Mouse (Mus musculus): ENCODE data around the gene Tcam1.
"Not testable (repeated sequence)": the region's sequence is repeated elsewhere in the genome, so short reads cannot be mapped to it uniquely, and the experiment has no call there.

Gene Tcam1

GRCm38 (mm10) chr11:106276454-106276853, at the start of gene Tcam1:
Tcam1 (plus strand) TSS chr11:106276672.
- peak; percentile 98 for DNase-seq

GRCm38 (mm10) chr11:106233978-106234377, 42.5 kb upstream of the Tcam1 start:
- DNase-seq, result not testable (repeated sequence)

GRCm38 (mm10) chr11:106246834-106247233, 29.6 kb upstream of the Tcam1 start:
- DNase-seq, result no peak

GRCm38 (mm10) chr11:106249326-106249725, 27.1 kb upstream of the Tcam1 start:
- DNase-seq, result no peak

GRCm38 (mm10) chr11:106254767-106255166, 21.7 kb upstream of the Tcam1 start:
- DNase-seq, result peak in 1 of 2 experiments; percentile 9

GRCm38 (mm10) chr11:106255174-106255573, 21.3 kb upstream of the Tcam1 start:
- DNase-seq, result peak in 1 of 2 experiments; percentile 45

GRCm38 (mm10) chr11:106255685-106256451, 20.6 kb upstream of the Tcam1 start, which contains the start of the genes Ftsj3 and Psmc5:
Ftsj3 (minus strand) TSS chr11:106256079.
Psmc5 (plus strand) TSS chr11:106256154.
- peak; percentile 99 for DNase-seq

GRCm38 (mm10) chr11:106256775-106257174, 19.7 kb upstream of the Tcam1 start:
- peak; percentile 69 to 74 for DNase-seq

- no peak for DNase-seq
Observed at GRCm38 (mm10) chr11:106260826-106261450, 15.5 kb upstream of the Tcam1 start.

GRCm38 (mm10) chr11:106263963-106264362, 12.5 kb upstream of the Tcam1 start:
- DNase-seq, result peak in 1 of 2 experiments; percentile 52

- peak in 1 of 2 experiments; percentile 20 for DNase-seq
Observed at GRCm38 (mm10) chr11:106264988-106265387, 11.5 kb upstream of the Tcam1 start.

- no peak for DNase-seq
Observed at GRCm38 (mm10) chr11:106265570-106265969, 10.9 kb upstream of the Tcam1 start.

- no peak for DNase-seq
Observed at GRCm38 (mm10) chr11:106266431-106266830, 10.0 kb upstream of the Tcam1 start.

GRCm38 (mm10) chr11:106267311-106267852, 9.1 kb upstream of the Tcam1 start:
- peak; percentile 91 to 95 for DNase-seq

GRCm38 (mm10) chr11:106267871-106268270, 8.6 kb upstream of the Tcam1 start:
- peak; percentile 63 to 74 for DNase-seq

- peak; percentile 88 to 93 for DNase-seq
Observed at GRCm38 (mm10) chr11:106268326-106269059, 8.0 kb upstream of the Tcam1 start.

- DNase-seq, result peak; percentile 58 to 69
Observed at GRCm38 (mm10) chr11:106269060-106269431, 7.4 kb upstream of the Tcam1 start.

GRCm38 (mm10) chr11:106271131-106271793, 5.2 kb upstream of the Tcam1 start:
- DNase-seq, result peak; percentile 46 to 61

- DNase-seq, result peak; percentile 60 to 63
Observed at GRCm38 (mm10) chr11:106271794-106272643, 4.5 kb upstream of the Tcam1 start.

GRCm38 (mm10) chr11:106272644-106273310, 3.7 kb upstream of the Tcam1 start, which contains the start of gene Smarcd2:
Smarcd2 (minus strand) TSS chr11:106272972.
- DNase-seq, result peak; percentile 99

GRCm38 (mm10) chr11:106273311-106273684, 3.2 kb upstream of the Tcam1 start:
- no peak for DNase-seq
